Mouse (Mus musculus): ENCODE measurements around the gene Zfp273. TPM values are rescaled to one million over a fixed set of nuclear protein-coding genes. Genes with fewer than 3 reads are reported as not detected.
"Not testable (repeated sequence)": the region's sequence is repeated elsewhere in the genome, so short reads cannot be mapped to it uniquely, and the experiment has no call there.

Zfp273 gene
- polyA plus RNA-seq, 1 experiment, result 0.19 TPM

DNA sequence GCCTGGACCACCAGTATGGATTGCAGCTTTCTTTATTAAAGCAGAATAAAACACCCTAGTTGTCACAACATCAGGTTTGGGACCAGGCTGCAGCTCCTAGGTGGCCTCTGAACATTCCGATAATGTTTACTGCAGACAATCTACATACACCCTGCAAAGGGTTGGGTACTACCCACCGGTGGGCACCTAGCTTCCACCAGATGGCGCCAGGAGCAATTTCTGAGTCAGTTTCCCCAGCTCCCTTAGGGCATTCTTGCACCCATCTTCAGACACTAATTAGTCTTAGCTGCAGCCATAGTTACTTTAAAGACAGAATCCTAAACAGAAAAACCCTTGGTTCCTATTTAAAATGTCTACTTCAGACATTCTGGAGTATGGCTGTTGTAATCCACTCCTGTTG is 54.4 kb downstream of the Zfp273 start:
- 32% methylated on average over 3 of the region's 3 CpGs for WGBS
- H3K36me3 ChIP-seq (ENCODE audit: control insufficient read depth, insufficient read depth, low read length), result no peaks in the 10 kb centered on the region
- no peaks in the 10 kb centered on the region for H3K27me3 ChIP-seq (ENCODE audit: control insufficient read depth, insufficient read depth, low read length)
- no peak overlapping the region for H3K27ac ChIP-seq (ENCODE audit: insufficient read depth, low read length)
- H3K4me1 ChIP-seq (ENCODE audit: control insufficient read depth, insufficient read depth, insufficient read length), result no peaks in the 10 kb centered on the region
- DNase-seq (ENCODE audit: low read depth in 1 of 2, low spot score in 2 of 2), result no peak
- no peak overlapping the region for H3K4me3 ChIP-seq (ENCODE audit: extremely low read depth, insufficient read depth, insufficient read length)
- TF ChIP-seq POLR2A (IDR thresholded peaks at IDR 0.05; ENCODE audit: low read depth, low read length) (no peak), CTCF (IDR thresholded peaks at IDR 0.05; ENCODE audit: extremely low read depth, insufficient read depth, insufficient read length, insufficient replicate concordance) (no peak)

DNA sequence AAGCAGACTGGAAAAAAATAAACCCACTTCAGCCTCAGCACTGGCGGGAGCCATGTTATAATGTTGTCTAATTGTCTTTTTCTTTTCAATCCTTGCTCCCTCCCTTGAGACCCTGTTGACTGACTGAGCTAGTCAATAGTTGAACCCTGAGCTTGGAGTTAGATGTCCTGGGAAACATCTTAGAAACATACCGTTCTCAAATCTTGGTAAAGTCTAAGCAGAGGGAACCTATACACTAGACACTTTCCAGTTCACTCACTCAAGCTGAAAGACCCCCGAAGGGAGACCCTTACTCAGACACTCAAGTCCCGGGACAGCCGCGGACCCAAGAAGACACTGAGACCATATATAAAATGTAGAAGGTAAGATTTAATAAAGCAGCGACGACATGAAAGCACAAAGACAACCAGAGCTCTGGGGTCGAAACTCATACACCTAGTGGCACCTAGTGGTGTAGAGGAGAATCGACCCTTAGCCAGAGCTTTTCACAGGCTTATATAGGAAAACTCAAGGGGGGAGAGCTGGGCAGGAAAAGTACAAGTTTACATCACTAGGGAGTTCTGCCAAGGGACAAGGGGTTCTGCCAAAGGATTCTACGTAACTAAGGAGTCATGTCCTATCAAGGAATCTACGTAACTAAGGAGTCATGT is 62.6 kb downstream of the Zfp273 start:
- not testable (repeated sequence) for DNase-seq (ENCODE audit: low read depth in 1 of 2, low spot score in 2 of 2)
- WGBS, result 36% methylated on average over 8 of the region's 12 CpGs

More for the DNA sequence above, 62.6 kb downstream of the Zfp273 start:
- not testable (repeated sequence) for H3K27ac ChIP-seq (ENCODE audit: insufficient read depth, low read length); H3K4me1 ChIP-seq (ENCODE audit: control insufficient read depth, insufficient read depth, insufficient read length); H3K36me3 ChIP-seq (ENCODE audit: control insufficient read depth, insufficient read depth, low read length); H3K27me3 ChIP-seq (ENCODE audit: control insufficient read depth, insufficient read depth, low read length); H3K4me3 ChIP-seq (ENCODE audit: extremely low read depth, insufficient read depth, insufficient read length)

Other genes starting within 250 kb of the Zfp273 start
- gene Zfp729b, start 204.0 kb upstream of the Zfp273 start, polyA plus RNA-seq (2012; rRNA removed), result 0.29 and 0.33 TPM in 2 replicates
- gene Gm49345, start 176.0 kb upstream of the Zfp273 start, polyA plus RNA-seq (2012; rRNA removed), result 0.13 TPM in 1 of 2 replicates, not detected in the other
- 0.39 and 0.57 TPM in 2 replicates for gene Zfp729a, start 175.9 kb upstream of the Zfp273 start, polyA plus RNA-seq (2012; rRNA removed)
- gene Zfp738, start 126.7 kb upstream of the Zfp273 start, polyA plus RNA-seq (2012; rRNA removed), result 2.8 and 4.2 TPM in 2 replicates
- 0.59 and 0.77 TPM in 2 replicates for gene Zfp65, start 84.6 kb upstream of the Zfp273 start, polyA plus RNA-seq (2012; rRNA removed)
- 0.26 and 0.46 TPM in 2 replicates for gene Zfp85, start 58.5 kb upstream of the Zfp273 start, polyA plus RNA-seq (2012; rRNA removed)
- 0.72 and 0.78 TPM in 2 replicates for gene Zfp493, start 34.0 kb upstream of the Zfp273 start, polyA plus RNA-seq (2012; rRNA removed)
- 0.16 TPM in 1 of 2 replicates, not detected in the other for gene Gm10037, start 17.4 kb downstream of the Zfp273 start, polyA plus RNA-seq (2012; rRNA removed)
- gene BC048507, start 49.6 kb downstream of the Zfp273 start, polyA plus RNA-seq (2012; rRNA removed), result not detected in 2 replicates